Mouse (Mus musculus): Measurements from ENCODE around the gene Zbtb1. TPM values are rescaled to one million over a fixed set of nuclear protein-coding genes. Genes with fewer than 3 reads are reported as not detected.

The Zbtb1 gene
- 1 to 10 TPM; 3.7 to 4.6 TPM for total RNA-seq (2021)

DNA sequence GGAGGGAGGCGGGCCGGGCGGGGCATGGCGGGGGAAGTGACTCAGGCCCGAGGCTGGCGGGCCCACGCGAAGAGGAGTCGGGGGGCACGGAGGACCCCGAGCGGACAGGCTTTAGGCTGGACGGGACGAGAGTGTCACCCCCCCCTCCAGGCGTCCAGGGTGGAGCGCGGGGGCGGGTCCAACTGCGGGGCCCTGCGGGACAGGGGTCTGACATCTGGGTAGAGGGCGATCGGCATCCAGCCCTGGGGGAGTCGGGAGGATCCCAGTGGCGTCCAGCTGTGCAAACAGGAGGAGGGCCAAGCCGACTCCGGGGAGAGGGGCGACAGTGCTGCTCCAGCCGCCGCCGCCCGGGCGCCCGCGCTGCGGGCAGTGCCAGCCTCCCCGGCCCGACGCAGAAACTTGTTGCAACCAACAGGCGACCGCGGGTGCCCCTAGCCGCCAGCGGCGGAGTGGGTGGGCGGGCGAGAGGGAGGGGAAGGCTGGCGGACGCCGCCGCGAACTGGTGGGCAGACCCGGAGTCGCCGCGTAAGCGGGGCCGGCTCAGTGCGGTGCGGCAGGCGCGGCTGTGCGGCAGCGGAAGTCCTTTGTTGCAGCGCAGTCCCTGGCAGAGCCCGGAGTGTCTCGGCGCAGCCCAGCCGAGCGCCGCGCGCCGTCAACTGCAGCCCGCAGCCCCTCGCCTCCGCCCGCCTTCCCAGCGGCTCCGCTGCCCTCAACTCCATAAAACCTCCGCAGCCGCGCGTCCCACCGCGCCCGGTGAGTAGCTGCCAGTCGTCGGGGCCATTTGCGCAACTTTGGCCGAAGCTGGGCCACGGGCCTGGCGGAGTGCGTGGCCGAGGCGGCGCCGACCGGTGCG lies at the start of gene Zbtb1:
Gene Zbtb1 (plus strand): TSS at position 289 of the 853 bp plus-strand sequence.
- DNase-seq: peak; percentile 83
- intact Hi-C loops (cut with DNase I): loop anchor here (10.0 kb wide), 1 partner anchor 105 kb away; no protein-coding TSS in a partner anchor

- peak; percentile 85 for DNase-seq
- intact Hi-C loops (cut with DNase I): no loop called here
Observed at GRCm38 (mm10) chr12:76324679-76325431, 45.2 kb upstream of the Zbtb1 start, which contains the start of gene Akap5. TSS of gene Akap5 (plus strand) at chr12:76324891.

- DNase-seq: no peak
- intact Hi-C loops (cut with DNase I): no loop called here
Observed at GRCm38 (mm10) chr12:76326437-76327220, 43.4 kb upstream of the Zbtb1 start.

- DNase-seq: no peak
- intact Hi-C loops (cut with DNase I): no loop called here
Observed at GRCm38 (mm10) chr12:76328567-76329354, 41.3 kb upstream of the Zbtb1 start.

DNA sequence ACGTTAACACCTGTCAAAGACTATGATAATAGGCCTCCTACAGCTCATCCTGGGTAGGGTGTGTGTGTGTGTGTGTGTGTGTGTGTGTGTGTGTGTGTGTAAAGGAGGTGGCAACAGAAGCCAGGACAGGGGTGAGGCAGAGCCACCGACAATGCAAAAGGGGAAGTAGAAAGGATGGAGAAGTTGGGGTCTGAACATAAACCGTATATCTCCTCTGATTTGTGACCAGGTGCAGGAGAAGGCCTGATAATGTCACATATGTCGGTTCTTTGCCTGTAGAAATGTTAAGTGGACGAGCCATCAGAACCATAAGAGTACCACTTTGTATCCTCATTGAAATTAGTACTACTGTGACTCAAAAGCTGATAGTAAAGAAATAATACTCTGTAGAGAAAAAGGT lies 36.4 kb upstream of the Zbtb1 start:
- intact Hi-C loops (cut with DNase I): no loop called here
- DNase-seq: no peak

DNA sequence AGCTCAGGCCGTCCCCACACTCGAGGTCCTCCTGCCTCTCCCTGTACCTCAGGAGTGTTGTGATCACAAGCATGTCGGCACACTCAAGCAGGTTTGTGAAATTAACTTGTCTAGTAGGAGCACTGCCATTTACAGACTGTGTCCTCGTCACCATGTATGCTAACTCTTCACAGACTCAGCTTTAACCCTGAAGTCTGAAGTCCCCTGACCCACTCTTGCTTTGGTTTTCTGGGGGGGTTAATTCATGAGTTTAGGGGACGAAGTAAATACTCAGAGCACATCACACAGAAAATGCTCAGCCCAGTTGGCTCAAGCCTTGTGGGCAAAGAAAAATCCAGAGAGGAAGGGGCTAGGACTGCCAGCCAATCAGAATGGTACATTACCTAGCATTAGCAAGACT lies 34.4 kb upstream of the Zbtb1 start:
- intact Hi-C loops (cut with DNase I): no loop called here

GRCm38 (mm10) chr12:76336111-76336965 lies 33.7 kb upstream of the Zbtb1 start:
- DNase-seq: no peak
- intact Hi-C loops (cut with DNase I): no loop called here

More for the DNA sequence above, 34.4 kb upstream of the Zbtb1 start:
- no peak for DNase-seq

GRCm38 (mm10) chr12:76341080-76341479 lies 29.0 kb upstream of the Zbtb1 start:
- peak; percentile 40 for DNase-seq
- intact Hi-C loops (cut with DNase I): loop anchor here (5.0 kb wide), 3 partner anchors 74 to 554 kb away; no protein-coding TSS in a partner anchor

GRCm38 (mm10) chr12:76345759-76346455 lies 24.2 kb upstream of the Zbtb1 start:
- intact Hi-C loops (cut with DNase I): no loop called here

DNA sequence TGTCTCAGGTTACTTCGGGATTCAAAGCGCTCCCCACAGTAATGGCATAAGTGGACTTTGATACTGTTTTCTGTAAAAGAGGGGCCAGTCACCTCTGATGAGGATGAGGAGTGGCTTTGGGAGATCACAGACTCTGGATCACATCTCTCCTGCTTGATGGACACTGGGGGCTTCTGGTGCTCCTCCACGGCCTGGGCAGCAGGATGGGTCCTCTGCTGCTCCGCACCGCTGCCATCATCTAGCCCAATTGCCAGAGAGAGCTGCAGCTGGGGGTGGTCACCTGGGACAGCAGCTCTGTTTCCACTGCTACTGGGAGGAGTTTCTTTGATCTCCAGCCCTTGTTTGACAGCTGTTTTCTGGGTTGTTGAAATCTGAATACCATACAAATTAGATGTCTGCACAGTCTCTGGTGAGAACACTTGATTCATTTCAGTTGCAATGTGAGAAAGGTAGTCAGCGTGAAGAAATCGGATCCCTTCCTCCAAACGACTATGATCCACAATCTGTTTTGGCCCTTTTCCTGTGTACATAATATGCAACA lies 20.3 kb upstream of the Zbtb1 start:
- intact Hi-C loops (cut with DNase I): no loop called here
- DNase-seq: no peak

More at GRCm38 (mm10) chr12:76345759-76346455, 24.2 kb upstream of the Zbtb1 start:
- no peak for DNase-seq

DNA sequence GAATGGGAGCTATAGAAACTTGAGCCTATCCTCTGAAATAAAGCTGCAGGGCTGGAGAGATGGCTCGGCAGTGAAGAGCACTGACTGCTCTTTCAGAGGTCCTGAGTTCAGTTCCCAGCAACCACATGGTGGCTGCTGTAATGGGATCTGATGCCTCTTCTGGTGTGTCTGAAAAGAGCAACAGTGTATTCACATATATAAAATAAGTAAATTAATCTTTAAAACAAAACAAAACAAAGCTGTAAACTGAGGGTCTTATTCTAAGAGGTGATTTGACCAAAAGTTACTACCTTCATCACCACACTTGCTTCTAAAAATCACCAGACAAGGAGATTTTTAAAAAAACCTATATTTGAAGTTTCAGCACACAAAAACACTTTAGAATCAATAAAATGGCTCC lies 9.2 kb upstream of the Zbtb1 start:
- no peak for DNase-seq
- intact Hi-C loops (cut with DNase I): loop anchor here (10.0 kb wide), 1 partner anchor 114 kb away; no protein-coding TSS in a partner anchor

- intact Hi-C loops (cut with DNase I): loop anchor here (10.0 kb wide), 1 partner anchor 113 kb away; no protein-coding TSS in a partner anchor
- no peak for DNase-seq
Observed at GRCm38 (mm10) chr12:76361405-76362302, 8.4 kb upstream of the Zbtb1 start.

DNA sequence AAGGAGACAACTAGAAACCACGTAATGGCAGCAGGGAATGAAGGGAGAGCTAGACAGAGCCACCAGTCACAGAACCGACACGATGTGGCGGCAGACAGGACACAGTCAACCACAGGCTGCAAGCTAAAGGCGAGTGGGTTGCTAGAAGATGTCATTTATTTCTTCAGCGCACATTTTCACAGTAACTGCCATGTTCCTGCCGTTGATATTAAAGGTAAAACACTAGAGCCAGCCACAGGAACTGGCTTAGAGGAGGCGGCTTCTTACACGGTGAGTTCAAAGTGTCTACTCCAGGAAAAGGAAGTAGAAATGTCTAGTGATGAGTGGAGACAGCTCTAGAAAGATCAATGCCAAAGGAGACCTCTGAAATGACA lies 7.8 kb upstream of the Zbtb1 start:
- DNase-seq: no peak
- intact Hi-C loops (cut with DNase I): loop anchor here (10.0 kb wide), 1 partner anchor 113 kb away; no protein-coding TSS in a partner anchor

- no peak for DNase-seq
- intact Hi-C loops (cut with DNase I): loop anchor here (10.0 kb wide), 1 partner anchor 109 kb away; no protein-coding TSS in a partner anchor
Observed at GRCm38 (mm10) chr12:76366276-76366675, 3.8 kb upstream of the Zbtb1 start.

DNA sequence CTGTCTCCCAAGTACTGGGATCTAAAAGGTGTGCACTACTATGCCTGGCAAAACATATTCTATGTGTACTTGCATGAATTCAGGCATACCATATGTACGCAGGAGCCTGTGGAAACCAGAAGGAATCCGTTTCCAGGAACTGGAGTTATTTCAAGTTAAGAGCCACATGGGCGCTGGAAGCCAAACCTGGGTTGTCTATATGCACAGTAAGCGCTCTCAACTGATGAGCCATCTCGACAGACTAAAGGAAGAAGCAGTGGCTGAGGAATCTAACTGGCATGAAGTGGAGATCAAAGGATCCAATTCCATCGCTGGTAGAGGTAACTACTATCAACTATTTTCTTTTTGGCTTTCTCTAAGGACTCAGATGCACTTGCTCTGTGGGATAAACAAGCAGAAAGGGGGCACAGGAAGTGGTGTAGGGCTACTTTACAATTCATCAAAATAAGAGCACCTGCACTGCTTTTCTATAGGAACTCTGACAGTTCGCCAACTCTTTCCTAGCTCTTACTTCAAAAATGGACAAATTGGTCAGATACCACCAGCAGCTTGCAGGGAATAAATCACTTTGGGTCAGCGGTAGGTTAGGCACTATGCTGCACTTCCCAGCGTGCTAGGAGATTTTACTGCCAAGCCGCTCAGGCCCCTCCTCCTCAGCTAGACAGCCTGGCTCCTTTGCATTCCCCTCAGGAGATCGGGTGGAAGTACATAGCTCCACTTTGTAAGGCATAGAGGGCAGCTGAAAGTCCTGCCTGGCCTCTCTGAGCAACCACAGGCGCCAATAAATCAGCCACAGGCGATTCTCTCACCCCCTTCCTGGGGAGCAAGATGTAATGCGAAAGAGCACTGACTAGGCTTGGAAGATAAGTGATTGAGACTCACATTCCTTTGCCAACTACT lies 2.7 kb upstream of the Zbtb1 start:
- DNase-seq: peak; percentile 27
- intact Hi-C loops (cut with DNase I): loop anchor here (10.0 kb wide), 1 partner anchor 107 kb away; no protein-coding TSS in a partner anchor

All from left cerebral cortex, postnatal 4 days (tissue).